Mouse (Mus musculus): Measurements from ENCODE around the gene Myoz1. TPM values are rescaled to one million over a fixed set of nuclear protein-coding genes. Genes with fewer than 3 reads are reported as not detected.

The Myoz1 gene
- polyA plus RNA-seq, 1 experiment from 2014 or later = 0.63 TPM

- 52% methylated on average over 13 of the region's 13 CpGs for WGBS
- no peaks in the 10 kb centered on the region for H3K27me3 ChIP-seq
- peak overlapping the region; percentile 85 for H3K4me2 ChIP-seq (replicated peaks)
- peaks cover 27% of the 10 kb centered on the region for H3K4me1 ChIP-seq
- H3K9me3 ChIP-seq = no peaks in the 10 kb centered on the region
- peak overlapping the region; percentile 86 for H3K4me3 ChIP-seq
- peak overlapping the region; percentile 80 for H3K9ac ChIP-seq
- peak; percentile 4; the same call in 1 of the 2 replicates for ATAC-seq (ENCODE audit: insufficient number of reproducible peaks, insufficient read depth, low FRiP score, low TSS enrichment)
- peaks cover 50% of the 10 kb centered on the region for H3K36me3 ChIP-seq
- H3K27ac ChIP-seq = peak overlapping the region; percentile 98
Observed at GRCm38 (mm10) chr14:20694185-20694883, 38.0 kb upstream of the Myoz1 start.

- Histone ChIP-seq H3K4me1 (peaks cover 27% of the 10 kb centered on the region), H3K27me3 (no peaks in the 10 kb centered on the region), H3K4me3 (no peak overlapping the region; the same call in 1 of the 2 replicates), H3K27ac (no peak overlapping the region), H3K36me3 (peaks cover 57% of the 10 kb centered on the region), H3K9ac (no peak overlapping the region), H3K4me2 (replicated peaks) (no peak overlapping the region), H3K9me3 (no peaks in the 10 kb centered on the region)
- no peak for ATAC-seq (ENCODE audit: insufficient number of reproducible peaks, insufficient read depth, low FRiP score, low TSS enrichment)
- 91% methylated on average over 10 of the region's 10 CpGs for WGBS
Observed at GRCm38 (mm10) chr14:20693589-20694101, 37.3 kb upstream of the Myoz1 start.

- Histone ChIP-seq H3K9ac (no peak overlapping the region), H3K36me3 (peaks cover 75% of the 10 kb centered on the region), H3K4me1 (peaks cover 17% of the 10 kb centered on the region), H3K9me3 (no peaks in the 10 kb centered on the region), H3K4me2 (replicated peaks) (no peak overlapping the region), H3K4me3 (no peak overlapping the region), H3K27me3 (no peaks in the 10 kb centered on the region), H3K27ac (no peak overlapping the region)
- 93% methylated on average over 6 of the region's 6 CpGs for WGBS
- no peak for ATAC-seq (ENCODE audit: insufficient number of reproducible peaks, insufficient read depth, low FRiP score, low TSS enrichment)
Observed at GRCm38 (mm10) chr14:20691772-20692171, 35.4 kb upstream of the Myoz1 start.

GRCm38 (mm10) chr14:20689009-20689408, 32.7 kb upstream of the Myoz1 start:
- ATAC-seq (ENCODE audit: insufficient number of reproducible peaks, insufficient read depth, low FRiP score, low TSS enrichment) = no peak
- H3K36me3 ChIP-seq = peaks cover 99% of the 10 kb centered on the region
- 89% methylated on average over 2 of the region's 2 CpGs for WGBS
- H3K9me3 ChIP-seq = no peaks in the 10 kb centered on the region
- H3K4me1 ChIP-seq = no peaks in the 10 kb centered on the region
- H3K4me3 ChIP-seq = no peak overlapping the region
- no peak overlapping the region for H3K4me2 ChIP-seq (replicated peaks)
- H3K9ac ChIP-seq = no peak overlapping the region
- H3K27me3 ChIP-seq = no peaks in the 10 kb centered on the region
- H3K27ac ChIP-seq = no peak overlapping the region

- H3K9me3 ChIP-seq = no peaks in the 10 kb centered on the region
- H3K4me1 ChIP-seq = no peaks in the 10 kb centered on the region
- no peak overlapping the region for H3K27ac ChIP-seq
- H3K36me3 ChIP-seq = peaks cover 99% of the 10 kb centered on the region
- H3K4me3 ChIP-seq = no peak overlapping the region
- no peak overlapping the region for H3K4me2 ChIP-seq (replicated peaks)
- H3K27me3 ChIP-seq = no peaks in the 10 kb centered on the region
- H3K9ac ChIP-seq = no peak overlapping the region
- 93% methylated on average over 3 of the region's 3 CpGs for WGBS
- no peak for ATAC-seq (ENCODE audit: insufficient number of reproducible peaks, insufficient read depth, low FRiP score, low TSS enrichment)
Observed at GRCm38 (mm10) chr14:20686576-20686975, 30.2 kb upstream of the Myoz1 start.

GRCm38 (mm10) chr14:20682498-20682897, 26.2 kb upstream of the Myoz1 start:
- Histone ChIP-seq H3K4me2 (replicated peaks) (no peak overlapping the region), H3K4me3 (no peak overlapping the region), H3K9ac (no peak overlapping the region), H3K36me3 (peaks cover 98% of the 10 kb centered on the region), H3K9me3 (no peaks in the 10 kb centered on the region), H3K27ac (no peak overlapping the region), H3K27me3 (no peaks in the 10 kb centered on the region), H3K4me1 (no peaks in the 10 kb centered on the region)
- WGBS = 75% methylated on average over 3 of the region's 3 CpGs
- no peak for ATAC-seq (ENCODE audit: insufficient number of reproducible peaks, insufficient read depth, low FRiP score, low TSS enrichment)

GRCm38 (mm10) chr14:20681742-20682141, 25.4 kb upstream of the Myoz1 start:
- H3K27ac ChIP-seq = no peak overlapping the region
- H3K36me3 ChIP-seq = peaks cover 97% of the 10 kb centered on the region
- H3K4me3 ChIP-seq = no peak overlapping the region
- no peaks in the 10 kb centered on the region for H3K9me3 ChIP-seq
- H3K4me2 ChIP-seq (replicated peaks) = no peak overlapping the region
- no peak overlapping the region for H3K9ac ChIP-seq
- H3K27me3 ChIP-seq = no peaks in the 10 kb centered on the region
- 91% methylated on average over 2 of the region's 2 CpGs for WGBS
- no peaks in the 10 kb centered on the region for H3K4me1 ChIP-seq
- no peak for ATAC-seq (ENCODE audit: insufficient number of reproducible peaks, insufficient read depth, low FRiP score, low TSS enrichment)

GRCm38 (mm10) chr14:20677906-20678305, 21.6 kb upstream of the Myoz1 start:
- Histone ChIP-seq H3K27me3 (no peaks in the 10 kb centered on the region), H3K9ac (no peak overlapping the region), H3K27ac (no peak overlapping the region), H3K4me2 (replicated peaks) (no peak overlapping the region), H3K4me1 (peaks cover 10% of the 10 kb centered on the region), H3K4me3 (no peak overlapping the region), H3K9me3 (no peaks in the 10 kb centered on the region), H3K36me3 (peaks cover 69% of the 10 kb centered on the region)
- 95% methylated on average over 4 of the region's 4 CpGs for WGBS
- no peak for ATAC-seq (ENCODE audit: insufficient number of reproducible peaks, insufficient read depth, low FRiP score, low TSS enrichment)

- no peaks in the 10 kb centered on the region for H3K9me3 ChIP-seq
- peak; percentile 94 for ATAC-seq (ENCODE audit: insufficient number of reproducible peaks, insufficient read depth, low FRiP score, low TSS enrichment)
- no peaks in the 10 kb centered on the region for H3K27me3 ChIP-seq
- peak within 1 kb of the TSS; percentile 94 for H3K27ac ChIP-seq
- peak within 1 kb of the TSS; percentile 81 for H3K9ac ChIP-seq
- peak within 1 kb of the TSS; percentile 82 for H3K4me2 ChIP-seq (replicated peaks)
- peaks cover 35% of the 10 kb centered on the region for H3K36me3 ChIP-seq
- peaks cover 10% of the 10 kb centered on the region for H3K4me1 ChIP-seq
- H3K4me3 ChIP-seq = peak within 1 kb of the TSS; percentile 78
- under 1% methylated on average over 43 of the region's 43 CpGs for whole genome bisulfite sequencing
Observed at GRCm38 (mm10) chr14:20674064-20674833, 17.9 kb upstream of the Myoz1 start, which contains the start of gene Sec24c. Gene Sec24c (plus strand): TSS chr14:20674308.

- 9% methylated on average over 13 of the region's 13 CpGs for WGBS
- ATAC-seq (ENCODE audit: insufficient number of reproducible peaks, insufficient read depth, low FRiP score, low TSS enrichment) = 0 out of 2 replicates have a peak, but pooled peaks have one; percentile 55
- Histone ChIP-seq H3K4me2 (replicated peaks) (peak overlapping the region; percentile 68), H3K27ac (peak overlapping the region; percentile 80), H3K4me1 (peaks cover 10% of the 10 kb centered on the region), H3K9me3 (no peaks in the 10 kb centered on the region), H3K27me3 (no peaks in the 10 kb centered on the region), H3K9ac (0 out of 2 replicates have a peak overlapping the region, but pooled peaks have one; percentile 44), H3K36me3 (peaks cover 29% of the 10 kb centered on the region), H3K4me3 (peak overlapping the region; percentile 78)
Observed at GRCm38 (mm10) chr14:20673735-20674063, 17.4 kb upstream of the Myoz1 start.

GRCm38 (mm10) chr14:20672990-20673389, 16.6 kb upstream of the Myoz1 start:
- no peak for ATAC-seq (ENCODE audit: insufficient number of reproducible peaks, insufficient read depth, low FRiP score, low TSS enrichment)
- peak overlapping the region; percentile 68 for H3K4me2 ChIP-seq (replicated peaks)
- H3K4me3 ChIP-seq = no peak overlapping the region
- no peak overlapping the region for H3K27ac ChIP-seq
- peaks cover 10% of the 10 kb centered on the region for H3K4me1 ChIP-seq
- 95% methylated on average over 2 of the region's 2 CpGs for WGBS
- 0 out of 2 replicates have a peak, but pooled peaks cover 2% of the 10 kb centered on the region for H3K27me3 ChIP-seq
- H3K9ac ChIP-seq = no peak overlapping the region
- H3K36me3 ChIP-seq = peaks cover 22% of the 10 kb centered on the region
- H3K9me3 ChIP-seq = no peaks in the 10 kb centered on the region

All from embryonic facial prominence, embryonic 12.5 days (tissue).